Mouse (Mus musculus): ENCODE data around the gene Gm17087.

DNA sequence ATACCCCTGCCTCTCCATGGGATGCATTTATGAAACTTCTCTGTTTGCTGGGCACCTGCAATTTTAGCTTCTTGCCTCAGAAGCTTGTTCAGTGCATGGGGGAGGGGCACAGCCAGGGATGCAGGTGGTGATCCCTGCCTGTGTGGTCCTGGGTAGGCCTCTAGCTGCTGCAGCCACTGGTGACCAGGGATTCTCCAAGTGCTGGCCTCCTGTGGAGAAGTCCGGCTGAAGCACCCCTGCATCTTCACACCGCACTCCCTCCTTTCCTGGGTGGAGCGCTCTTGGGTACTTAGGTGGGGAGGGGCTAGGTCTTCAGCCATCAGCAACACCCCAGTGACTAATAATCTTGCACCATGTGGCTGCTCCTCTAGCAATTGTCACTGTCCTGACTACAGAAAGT lies 42.8 kb downstream of the Gm17087 start:
- TF ChIP-seq CTCF (IDR thresholded peaks at IDR 0.05; ENCODE audit: borderline replicate concordance, control insufficient read depth, extremely low read depth, insufficient read depth, low read length, poor library complexity) = no peak
- TF ChIP-seq POLR2A (IDR thresholded peaks at IDR 0.05; ENCODE audit: control insufficient read depth, extremely low read depth, insufficient read depth, low read length, poor library complexity) = no peak
